Mouse (Mus musculus): ENCODE measurements around the gene Eomes.

DNA sequence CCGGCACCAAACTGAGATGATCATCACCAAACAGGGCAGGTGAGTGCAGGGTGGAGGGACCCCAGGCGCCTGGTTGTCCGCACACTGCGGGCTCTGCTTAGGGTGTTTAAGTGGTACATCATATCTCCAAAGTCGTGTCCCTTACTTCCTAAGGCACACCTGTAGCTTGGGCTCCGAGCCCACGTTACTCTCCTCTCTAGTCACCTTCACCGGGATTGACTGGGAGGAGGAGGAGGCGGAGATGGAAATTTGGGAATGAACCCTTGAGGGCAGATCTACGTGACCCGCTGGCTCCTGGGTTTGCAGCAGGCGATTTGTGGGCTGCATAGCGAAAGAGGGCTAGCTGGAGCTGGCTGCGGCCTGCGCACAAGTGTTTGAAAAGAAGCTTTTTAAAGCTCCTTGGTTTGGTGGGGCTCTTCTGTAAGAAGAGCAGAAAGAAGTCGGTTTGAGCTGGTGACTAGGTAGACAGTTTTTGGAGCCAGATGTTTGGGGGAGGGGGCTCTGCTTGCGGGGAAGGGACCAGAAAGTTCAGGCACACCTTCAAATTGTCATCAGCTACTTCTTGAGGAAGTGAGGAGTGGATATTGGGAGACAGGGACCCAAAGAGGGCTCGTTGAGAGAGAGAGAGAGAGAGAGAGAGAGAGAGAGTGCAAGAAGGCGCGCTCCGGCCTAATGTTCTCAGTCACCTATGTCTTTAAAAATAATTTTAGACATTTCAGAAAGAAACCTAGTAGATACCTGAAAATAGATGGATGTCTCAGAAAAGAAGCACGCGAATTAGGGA lies 1.7 kb downstream of the Eomes start:
- TF ChIP-seq CTCF (conservative IDR thresholded peaks at IDR 0.05; ENCODE audit: insufficient read depth, insufficient read length, low read depth, low read length) (no peak), POLR2A (IDR thresholded peaks at IDR 0.05; ENCODE audit: low read depth, low read length) (no peak)

Data from kidney, adult 2 months (tissue).